Comparison of ENCODE assay signal across 11 mouse cellular contexts in the genomic region with DNA sequence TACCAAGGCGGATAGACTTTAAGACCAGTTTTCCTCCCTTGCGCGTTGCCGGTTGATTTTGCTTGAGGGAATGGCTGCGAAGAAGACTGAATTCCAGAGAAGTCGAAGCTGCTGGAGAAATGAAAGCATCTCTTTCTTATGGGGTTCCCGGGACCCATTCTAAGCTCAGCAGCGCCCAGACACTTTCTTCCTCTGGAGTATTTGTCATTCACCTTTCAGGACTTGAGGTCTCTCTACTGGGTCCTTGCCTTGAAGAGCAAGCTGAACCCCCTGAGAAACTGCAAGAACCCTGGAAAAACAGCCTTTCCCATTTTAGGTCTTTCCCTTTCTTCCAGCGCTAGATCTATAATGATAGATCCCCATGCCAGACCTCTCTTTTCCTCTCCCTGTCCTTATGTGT.
DNase-seq lines count a peak whose midpoint lies in the region; ATAC-seq and TF ChIP-seq lines count a peak whose summit lies in the region.
"Had no signal": no experiment of that assay in that cellular context is flagged by ENCODE, and none has a peak within 500 bp of the region (broad histone marks: within the 10 kb centered on the region; RNA-seq: fewer than 3 reads in every experiment).

No protein-coding gene starts in this region.

- TF ChIP-seq POLR2A in olfactory bulb, adult 2 months (IDR thresholded peaks at IDR 0.05; ENCODE audit: insufficient read depth, low read depth, low read length): no peak

- H3K27me3 ChIP-seq in liver, postnatal 0 days (ENCODE audit: insufficient read depth, low read length): peaks cover 36% of the 10 kb centered on the region
- peaks cover 46% of the 10 kb centered on the region for H3K27me3 ChIP-seq in liver, embryonic 11.5 days (replicated peaks; ENCODE audit: control insufficient read depth, insufficient read depth, low read length)
- H3K27me3 ChIP-seq in forebrain, embryonic 13.5 days: peaks cover 20% of the 10 kb centered on the region
- peaks cover 49% of the 10 kb centered on the region for H3K27me3 ChIP-seq in intestine, postnatal 0 days (replicated peaks; ENCODE audit: control insufficient read depth, insufficient read depth, low read length)

- TF ChIP-seq EP300 in liver, postnatal 0 days (IDR thresholded peaks at IDR 0.05; ENCODE audit: low read depth): no peak

- H3K36me3 ChIP-seq in liver, postnatal 0 days (replicated peaks; ENCODE audit: insufficient read depth, low read length): no peaks in the 10 kb centered on the region
- no peaks in the 10 kb centered on the region for H3K36me3 ChIP-seq in liver, embryonic 11.5 days (ENCODE audit: control insufficient read depth, insufficient read depth, low read length)
- no peaks in the 10 kb centered on the region for H3K36me3 ChIP-seq in forebrain, embryonic 13.5 days (ENCODE audit: poor library complexity, severe bottlenecking)
- no peaks in the 10 kb centered on the region for H3K36me3 ChIP-seq in intestine, postnatal 0 days (ENCODE audit: control insufficient read depth, insufficient read depth)

- no peak for ATAC-seq in liver, postnatal 0 days
- no peak for ATAC-seq in liver, embryonic 11.5 days (replicated peaks; ENCODE audit: low FRiP score)
- no peak for ATAC-seq in forebrain, embryonic 13.5 days
- ATAC-seq in intestine, postnatal 0 days: no peak
- ATAC-seq: Patski had no signal

- H3K27ac ChIP-seq in liver, postnatal 0 days (ENCODE audit: low read depth): no peak overlapping the region
- no peak overlapping the region for H3K27ac ChIP-seq in liver, embryonic 11.5 days (ENCODE audit: low read depth, low read length)
- H3K27ac ChIP-seq in forebrain, embryonic 13.5 days: peak overlapping the region; percentile 21; the same call in 1 of the 2 replicates
- no peak overlapping the region for H3K27ac ChIP-seq in intestine, postnatal 0 days (ENCODE audit: low read depth, low read length)
- H3K27ac ChIP-seq in olfactory bulb, adult 2 months (ENCODE audit: insufficient read depth, low read depth, low read length): no peak overlapping the region

- no peaks in the 10 kb centered on the region for H3K9me3 ChIP-seq in liver, postnatal 0 days (ENCODE audit: low read length)
- H3K9me3 ChIP-seq in liver, embryonic 11.5 days (ENCODE audit: control insufficient read depth, low read length): no peaks in the 10 kb centered on the region
- no peaks in the 10 kb centered on the region for H3K9me3 ChIP-seq in forebrain, embryonic 13.5 days (replicated peaks)
- H3K9me3 ChIP-seq in intestine, postnatal 0 days (ENCODE audit: control insufficient read depth): no peaks in the 10 kb centered on the region

- H3K4me1 ChIP-seq in liver, postnatal 0 days (ENCODE audit: insufficient read depth): no peaks in the 10 kb centered on the region; the same call in 1 of the 2 replicates
- H3K4me1 ChIP-seq in liver, embryonic 11.5 days (replicated peaks; ENCODE audit: control insufficient read depth, insufficient read depth, low read length): no peaks in the 10 kb centered on the region
- peaks cover 24% of the 10 kb centered on the region; the same call in 1 of the 2 replicates for H3K4me1 ChIP-seq in forebrain, embryonic 13.5 days
- H3K4me1 ChIP-seq in intestine, postnatal 0 days (replicated peaks; ENCODE audit: control insufficient read depth, insufficient read depth, low read length): peaks cover 2% of the 10 kb centered on the region; the same call in 1 of the 2 replicates
- no peaks in the 10 kb centered on the region for H3K4me1 ChIP-seq in olfactory bulb, adult 2 months (ENCODE audit: control insufficient read depth, insufficient read depth, low read length)

- H3K4me3 ChIP-seq in liver, postnatal 0 days (ENCODE audit: low read depth, low read length): no peak overlapping the region
- no peak overlapping the region for H3K4me3 ChIP-seq in liver, embryonic 11.5 days (ENCODE audit: low read depth, low read length)
- peak overlapping the region; percentile 54 for H3K4me3 ChIP-seq in forebrain, embryonic 13.5 days
- H3K4me3 ChIP-seq in intestine, postnatal 0 days (ENCODE audit: low read depth, low read length): peak overlapping the region; percentile 43; the same call in 1 of the 2 replicates
- H3K4me3 ChIP-seq in olfactory bulb, adult 2 months (ENCODE audit: insufficient read depth, low read depth, low read length): peak overlapping the region; percentile 59

- no peak overlapping the region for H3K9ac ChIP-seq in liver, postnatal 0 days (replicated peaks)
- no peak overlapping the region for H3K9ac ChIP-seq in liver, embryonic 11.5 days (ENCODE audit: low read depth, low read length)
- peak overlapping the region; percentile 77 for H3K9ac ChIP-seq in forebrain, embryonic 13.5 days
- H3K9ac ChIP-seq in intestine, postnatal 0 days (ENCODE audit: low read depth, low read length): no peak overlapping the region

- WGBS in liver, postnatal 0 days (ENCODE audit: insufficient replicate concordance): 13% methylated on average over 9 of the region's 9 CpGs
- 14% methylated on average over 9 of the region's 9 CpGs for WGBS in liver, embryonic 11.5 days
- 5% methylated on average over 9 of the region's 9 CpGs for WGBS in forebrain, embryonic 13.5 days
- WGBS in intestine, postnatal 0 days: 13% methylated on average over 9 of the region's 9 CpGs
- 26% methylated on average over 9 of the region's 9 CpGs for WGBS in olfactory bulb, adult 2 months

- H3K4me2 ChIP-seq in liver, postnatal 0 days (ENCODE audit: low read depth, low read length): peak overlapping the region; percentile 68
- no peak overlapping the region for H3K4me2 ChIP-seq in liver, embryonic 11.5 days
- H3K4me2 ChIP-seq in forebrain, embryonic 13.5 days: peak overlapping the region; percentile 96
- H3K4me2 ChIP-seq in intestine, postnatal 0 days (replicated peaks; ENCODE audit: low read depth): peak overlapping the region; percentile 70; the same call in 1 of the 2 replicates

- no peak for DNase-seq in liver, postnatal 0 days
- no peak for DNase-seq in liver, embryonic 11.5 days (ENCODE audit: low spot score)
- DNase-seq in adrenal gland, postnatal 25 days: no peak
- DNase-seq in spleen, postnatal 10 days (ENCODE audit: low spot score in 2 of 2): no peak
- DNase-seq in cerebellum, postnatal 25 days: no peak
- DNase-seq: lung, postnatal 4 days; retina, postnatal 1 day had no signal

- no peak for TF ChIP-seq CTCF in liver, postnatal 0 days (IDR thresholded peaks at IDR 0.05; ENCODE audit: low read depth)
- no peak for TF ChIP-seq CTCF in intestine, postnatal 0 days (IDR thresholded peaks at IDR 0.05; ENCODE audit: low read depth)
- TF ChIP-seq CTCF in olfactory bulb, adult 2 months (IDR thresholded peaks at IDR 0.05; ENCODE audit: insufficient read depth, low read depth, low read length): no peak

Comparison
In these comparisons a context has a peak if more than half of its experiments do, and no peak if none do; other contexts are left out.
1. H3K4me3 ChIP-seq: peak in forebrain, embryonic 13.5 days (single experiment), intestine, postnatal 0 days (single experiment) and olfactory bulb, adult 2 months (single experiment); none in liver, postnatal 0 days (single experiment) and liver, embryonic 11.5 days (single experiment).